Mouse (Mus musculus): Measurements from ENCODE around the gene Fgfr2. TPM values are rescaled to one million over a fixed set of nuclear protein-coding genes. Genes with fewer than 3 reads are reported as not detected.

Gene Fgfr2
- polyA plus RNA-seq, 1 experiment from 2014 or later, result 20.3 TPM

- ATAC-seq (replicated peaks; ENCODE audit: extremely low read depth, insufficient read depth, low FRiP score), result no peak
- no peaks in the 10 kb centered on the region for H3K4me1 ChIP-seq (ENCODE audit: control insufficient read depth, insufficient read depth, low read length)
- H3K9me3 ChIP-seq (replicated peaks; ENCODE audit: control insufficient read depth, low read length), result no peaks in the 10 kb centered on the region
- no peak overlapping the region for H3K4me2 ChIP-seq (ENCODE audit: low read depth, low read length)
- no peak overlapping the region for H3K27ac ChIP-seq (ENCODE audit: low read length)
- 50% methylated on average over 4 of the region's 4 CpGs for WGBS
- no peaks in the 10 kb centered on the region for H3K36me3 ChIP-seq (ENCODE audit: control insufficient read depth, insufficient read depth)
- H3K4me3 ChIP-seq (ENCODE audit: low read length), result no peak overlapping the region
- no peak overlapping the region for H3K9ac ChIP-seq (ENCODE audit: low read length)
- no peaks in the 10 kb centered on the region; the same call in 1 of the 2 replicates for H3K27me3 ChIP-seq (ENCODE audit: control insufficient read depth, insufficient read depth, low read length)
These were observed 642.3 kb downstream of the Fgfr2 start for GRCm38 (mm10) chr7:132480696-132481306.

DNA sequence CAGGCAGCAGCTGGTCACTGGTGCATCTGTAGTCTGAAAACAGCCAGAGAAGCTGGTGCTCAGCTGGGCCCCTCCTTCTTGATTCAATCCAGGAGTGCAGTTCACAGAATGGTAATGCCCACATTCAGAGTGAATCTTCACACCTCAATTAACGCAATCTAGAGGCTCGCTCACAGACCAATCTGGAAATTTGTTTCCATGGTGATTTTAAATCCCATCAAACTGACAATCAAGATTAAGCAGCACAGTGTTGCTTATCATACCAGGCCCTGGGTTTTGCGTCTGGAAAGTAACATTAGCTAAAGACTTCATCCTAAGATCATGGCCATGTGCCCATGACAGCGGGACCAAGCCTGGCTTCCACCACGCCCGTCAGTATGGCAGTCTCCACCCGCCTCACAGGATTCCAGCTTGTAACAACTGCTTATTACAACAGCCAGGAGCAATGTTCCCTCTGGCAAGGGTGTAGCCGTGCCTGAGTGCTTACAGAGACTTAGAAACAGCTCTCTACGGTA is 644.8 kb downstream of the Fgfr2 start:
- H3K9me3 ChIP-seq (replicated peaks; ENCODE audit: control insufficient read depth, low read length), result no peaks in the 10 kb centered on the region
- H3K27me3 ChIP-seq (ENCODE audit: control insufficient read depth, insufficient read depth, low read length), result no peaks in the 10 kb centered on the region; the same call in 1 of the 2 replicates
- no peak overlapping the region for H3K4me3 ChIP-seq (ENCODE audit: low read length)
- no peaks in the 10 kb centered on the region for H3K4me1 ChIP-seq (ENCODE audit: control insufficient read depth, insufficient read depth, low read length)
- ATAC-seq (replicated peaks; ENCODE audit: extremely low read depth, insufficient read depth, low FRiP score), result no peak
- WGBS, result 78% methylated on average over 9 of the region's 9 CpGs
- H3K9ac ChIP-seq (ENCODE audit: low read length), result no peak overlapping the region
- H3K4me2 ChIP-seq (ENCODE audit: low read depth, low read length), result no peak overlapping the region
- no peaks in the 10 kb centered on the region for H3K36me3 ChIP-seq (ENCODE audit: control insufficient read depth, insufficient read depth)
- H3K27ac ChIP-seq (ENCODE audit: low read length), result no peak overlapping the region

DNA sequence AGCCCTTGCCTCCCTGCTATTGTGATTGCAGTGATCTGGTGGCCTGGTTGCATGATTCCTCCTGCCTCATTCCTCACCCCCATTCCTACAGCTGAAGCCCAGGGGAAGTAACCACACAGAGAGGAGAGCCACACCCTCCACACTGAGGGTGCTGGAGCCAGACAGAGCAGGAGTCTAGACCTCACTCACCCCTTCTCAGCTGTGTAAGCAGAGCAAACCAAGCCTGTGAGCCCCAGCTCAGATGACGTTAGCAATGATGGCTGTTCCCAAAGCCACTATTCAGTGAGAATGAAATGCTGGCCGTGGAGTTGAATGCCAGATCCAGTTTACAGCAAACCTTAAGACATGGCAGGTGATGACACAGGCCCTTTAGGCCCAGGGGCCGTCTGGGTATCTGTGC is 645.4 kb downstream of the Fgfr2 start:
- Histone ChIP-seq H3K4me1 (ENCODE audit: control insufficient read depth, insufficient read depth, low read length) (no peaks in the 10 kb centered on the region), H3K27me3 (ENCODE audit: control insufficient read depth, insufficient read depth, low read length) (no peaks in the 10 kb centered on the region; the same call in 1 of the 2 replicates), H3K27ac (ENCODE audit: low read length) (no peak overlapping the region), H3K4me2 (ENCODE audit: low read depth, low read length) (no peak overlapping the region), H3K4me3 (ENCODE audit: low read length) (no peak overlapping the region), H3K36me3 (ENCODE audit: control insufficient read depth, insufficient read depth) (no peaks in the 10 kb centered on the region), H3K9ac (ENCODE audit: low read length) (no peak overlapping the region), H3K9me3 (replicated peaks; ENCODE audit: control insufficient read depth, low read length) (no peaks in the 10 kb centered on the region)
- ATAC-seq (replicated peaks; ENCODE audit: extremely low read depth, insufficient read depth, low FRiP score), result no peak
- 76% methylated on average over 3 of the region's 3 CpGs for WGBS

- H3K4me2 ChIP-seq (ENCODE audit: low read depth, low read length), result no peak overlapping the region
- H3K4me1 ChIP-seq (ENCODE audit: control insufficient read depth, insufficient read depth, low read length), result no peaks in the 10 kb centered on the region
- no peaks in the 10 kb centered on the region for H3K36me3 ChIP-seq (ENCODE audit: control insufficient read depth, insufficient read depth)
- no peak for ATAC-seq (replicated peaks; ENCODE audit: extremely low read depth, insufficient read depth, low FRiP score)
- 88% methylated on average over 2 of the region's 2 CpGs for WGBS
- no peaks in the 10 kb centered on the region; the same call in 1 of the 2 replicates for H3K27me3 ChIP-seq (ENCODE audit: control insufficient read depth, insufficient read depth, low read length)
- H3K4me3 ChIP-seq (ENCODE audit: low read length), result no peak overlapping the region
- H3K9me3 ChIP-seq (replicated peaks; ENCODE audit: control insufficient read depth, low read length), result no peaks in the 10 kb centered on the region
- no peak overlapping the region for H3K9ac ChIP-seq (ENCODE audit: low read length)
- no peak overlapping the region for H3K27ac ChIP-seq (ENCODE audit: low read length)
These were observed 646.7 kb downstream of the Fgfr2 start for GRCm38 (mm10) chr7:132476491-132476890.

DNA sequence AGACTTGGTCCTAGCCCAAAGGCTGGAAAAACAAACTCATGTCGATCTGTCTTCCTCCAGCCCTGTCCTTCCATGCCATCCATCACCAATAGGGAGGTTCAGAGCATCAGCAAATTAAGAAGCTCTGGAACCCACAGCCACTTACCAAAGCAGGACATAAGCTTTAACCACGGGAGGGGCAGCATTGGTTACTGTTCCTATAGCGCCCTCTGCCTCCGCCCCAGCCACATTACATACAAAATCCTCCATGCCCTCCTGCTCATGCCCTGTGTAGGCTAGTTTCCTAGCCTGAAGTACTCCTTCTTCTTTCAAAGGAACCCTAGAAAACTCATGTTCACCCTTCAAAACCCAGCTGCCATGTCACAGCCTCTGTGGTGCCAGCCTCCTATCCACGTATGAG is 648.1 kb downstream of the Fgfr2 start:
- Histone ChIP-seq H3K36me3 (ENCODE audit: control insufficient read depth, insufficient read depth) (no peaks in the 10 kb centered on the region), H3K4me1 (ENCODE audit: control insufficient read depth, insufficient read depth, low read length) (no peaks in the 10 kb centered on the region)
- 23% methylated on average over 5 of the region's 5 CpGs for WGBS

GRCm38 (mm10) chr7:132471327-132471726 is 651.8 kb downstream of the Fgfr2 start:
- WGBS, result 26% methylated on average over 3 of the region's 3 CpGs
- no peaks in the 10 kb centered on the region for H3K4me1 ChIP-seq (ENCODE audit: control insufficient read depth, insufficient read depth, low read length)
- H3K27ac ChIP-seq (ENCODE audit: low read length), result no peak overlapping the region
- no peak overlapping the region for H3K4me2 ChIP-seq (ENCODE audit: low read depth, low read length)
- H3K9me3 ChIP-seq (replicated peaks; ENCODE audit: control insufficient read depth, low read length), result no peaks in the 10 kb centered on the region
- ATAC-seq (replicated peaks; ENCODE audit: extremely low read depth, insufficient read depth, low FRiP score), result no peak
- no peak overlapping the region for H3K4me3 ChIP-seq (ENCODE audit: low read length)
- no peaks in the 10 kb centered on the region for H3K36me3 ChIP-seq (ENCODE audit: control insufficient read depth, insufficient read depth)
- no peaks in the 10 kb centered on the region for H3K27me3 ChIP-seq (ENCODE audit: control insufficient read depth, insufficient read depth, low read length)
- H3K9ac ChIP-seq (ENCODE audit: low read length), result no peak overlapping the region

More for the DNA sequence above, 648.1 kb downstream of the Fgfr2 start:
- no peak for ATAC-seq (replicated peaks; ENCODE audit: extremely low read depth, insufficient read depth, low FRiP score)
- no peak overlapping the region for H3K27ac ChIP-seq (ENCODE audit: low read length)
- H3K4me2 ChIP-seq (ENCODE audit: low read depth, low read length), result no peak overlapping the region
- no peaks in the 10 kb centered on the region for H3K9me3 ChIP-seq (replicated peaks; ENCODE audit: control insufficient read depth, low read length)
- H3K4me3 ChIP-seq (ENCODE audit: low read length), result no peak overlapping the region
- H3K27me3 ChIP-seq (ENCODE audit: control insufficient read depth, insufficient read depth, low read length), result no peaks in the 10 kb centered on the region; the same call in 1 of the 2 replicates
- no peak overlapping the region for H3K9ac ChIP-seq (ENCODE audit: low read length)

DNA sequence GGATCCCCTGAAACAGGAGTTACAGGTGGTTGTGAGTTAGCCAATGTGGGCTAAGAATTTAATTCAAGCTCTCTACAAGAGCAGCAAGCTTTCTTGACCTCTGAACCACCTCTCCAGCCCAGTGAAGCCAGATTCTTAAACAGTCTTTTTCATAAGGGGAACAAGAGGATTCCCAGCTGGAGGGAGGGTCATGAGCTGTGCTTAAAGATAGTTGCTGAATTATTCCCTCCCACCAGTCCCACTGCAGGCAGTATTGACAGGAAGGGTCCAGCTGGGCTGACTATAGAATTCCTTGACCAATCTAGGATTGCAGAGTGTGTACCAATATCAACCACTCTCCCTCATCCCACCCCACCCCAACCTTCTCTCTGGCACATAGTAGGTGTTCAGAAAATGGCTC is 654.8 kb downstream of the Fgfr2 start:
- Histone ChIP-seq H3K9me3 (replicated peaks; ENCODE audit: control insufficient read depth, low read length) (no peaks in the 10 kb centered on the region), H3K4me1 (ENCODE audit: control insufficient read depth, insufficient read depth, low read length) (no peaks in the 10 kb centered on the region), H3K27me3 (ENCODE audit: control insufficient read depth, insufficient read depth, low read length) (no peaks in the 10 kb centered on the region), H3K36me3 (ENCODE audit: control insufficient read depth, insufficient read depth) (no peaks in the 10 kb centered on the region), H3K27ac (ENCODE audit: low read length) (no peak overlapping the region), H3K9ac (ENCODE audit: low read length) (no peak overlapping the region), H3K4me2 (ENCODE audit: low read depth, low read length) (no peak overlapping the region), H3K4me3 (ENCODE audit: low read length) (no peak overlapping the region)
- no peak for ATAC-seq (replicated peaks; ENCODE audit: extremely low read depth, insufficient read depth, low FRiP score)

- H3K27me3 ChIP-seq (ENCODE audit: control insufficient read depth, insufficient read depth, low read length), result no peaks in the 10 kb centered on the region
- no peak for ATAC-seq (replicated peaks; ENCODE audit: extremely low read depth, insufficient read depth, low FRiP score)
- H3K4me2 ChIP-seq (ENCODE audit: low read depth, low read length), result no peak overlapping the region
- 88% methylated on average over 5 of the region's 5 CpGs for WGBS
- H3K9ac ChIP-seq (ENCODE audit: low read length), result no peak overlapping the region
- no peak overlapping the region for H3K4me3 ChIP-seq (ENCODE audit: low read length)
- no peaks in the 10 kb centered on the region for H3K36me3 ChIP-seq (ENCODE audit: control insufficient read depth, insufficient read depth)
- no peaks in the 10 kb centered on the region for H3K4me1 ChIP-seq (ENCODE audit: control insufficient read depth, insufficient read depth, low read length)
- H3K27ac ChIP-seq (ENCODE audit: low read length), result no peak overlapping the region
- no peaks in the 10 kb centered on the region for H3K9me3 ChIP-seq (replicated peaks; ENCODE audit: control insufficient read depth, low read length)
These were observed 657.3 kb downstream of the Fgfr2 start for GRCm38 (mm10) chr7:132465897-132466296.

DNA sequence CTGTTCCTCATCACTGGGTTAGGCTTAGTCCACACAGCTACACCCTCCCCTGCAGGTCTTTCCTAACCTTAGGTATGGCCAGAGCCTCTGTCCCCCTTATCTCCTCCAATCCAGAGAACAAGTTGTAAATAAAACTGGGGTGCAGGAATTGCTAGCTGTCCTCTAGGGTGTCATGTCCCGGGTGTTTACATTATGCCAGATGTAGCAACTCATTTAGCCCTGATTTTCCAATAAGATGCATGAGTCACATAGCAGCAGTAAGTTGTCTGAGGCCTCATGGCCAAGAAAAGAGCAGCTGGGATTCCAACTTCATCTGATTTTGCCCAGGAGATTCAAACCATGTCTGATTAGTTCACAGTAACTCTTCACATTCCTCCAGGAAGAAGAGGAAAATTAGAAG is 658.3 kb downstream of the Fgfr2 start:
- H3K9me3 ChIP-seq (replicated peaks; ENCODE audit: control insufficient read depth, low read length), result no peaks in the 10 kb centered on the region
- no peak overlapping the region for H3K27ac ChIP-seq (ENCODE audit: low read length)
- H3K9ac ChIP-seq (ENCODE audit: low read length), result no peak overlapping the region
- WGBS, result 72% methylated on average over 1 of the region's 1 CpGs
- H3K4me1 ChIP-seq (ENCODE audit: control insufficient read depth, insufficient read depth, low read length), result no peaks in the 10 kb centered on the region
- H3K4me3 ChIP-seq (ENCODE audit: low read length), result no peak overlapping the region
- H3K4me2 ChIP-seq (ENCODE audit: low read depth, low read length), result no peak overlapping the region
- no peaks in the 10 kb centered on the region for H3K27me3 ChIP-seq (ENCODE audit: control insufficient read depth, insufficient read depth, low read length)
- no peak for ATAC-seq (replicated peaks; ENCODE audit: extremely low read depth, insufficient read depth, low FRiP score)
- no peaks in the 10 kb centered on the region for H3K36me3 ChIP-seq (ENCODE audit: control insufficient read depth, insufficient read depth)
